Mouse (Mus musculus): ENCODE results near the gene Plaa. TPM values are rescaled to one million over a fixed set of nuclear protein-coding genes. Genes with fewer than 3 reads are reported as not detected.
A peak's percentile ranks its signal among the peaks of the same experiment; 100 is the strongest.

Gene Plaa
- polyA plus RNA-seq, 1 experiment from 2014 or later: 101 TPM

GRCm38 (mm10) chr4:94601395-94601794, 1.6 kb downstream of the Plaa start:
- Histone ChIP-seq H3K4me2 (replicated peaks) (peak overlapping the region; percentile 59), H3K27me3 (no peaks in the 10 kb centered on the region), H3K36me3 (no peaks in the 10 kb centered on the region), H3K9ac (replicated peaks) (no peak overlapping the region), H3K4me1 (peaks cover 23% of the 10 kb centered on the region), H3K9me3 (no peaks in the 10 kb centered on the region), H3K27ac (replicated peaks) (no peak overlapping the region), H3K4me3 (0 out of 2 replicates have a peak overlapping the region, but pooled peaks have one; percentile 95)
- no peak for ATAC-seq (ENCODE audit: low FRiP score, low read depth)
- 85% methylated on average over 4 of the region's 4 CpGs for WGBS

GRCm38 (mm10) chr4:94592709-94593108, 10.3 kb downstream of the Plaa start:
- H3K9ac ChIP-seq (replicated peaks): no peak overlapping the region
- H3K4me2 ChIP-seq (replicated peaks): no peak overlapping the region
- H3K27me3 ChIP-seq: no peaks in the 10 kb centered on the region
- no peaks in the 10 kb centered on the region for H3K4me1 ChIP-seq
- H3K36me3 ChIP-seq: no peaks in the 10 kb centered on the region
- no peak overlapping the region for H3K4me3 ChIP-seq
- H3K9me3 ChIP-seq: no peaks in the 10 kb centered on the region
- no peak for ATAC-seq (ENCODE audit: low FRiP score, low read depth)
- H3K27ac ChIP-seq (replicated peaks): no peak overlapping the region

GRCm38 (mm10) chr4:94591765-94592381, 11.2 kb downstream of the Plaa start:
- no peak overlapping the region for H3K4me2 ChIP-seq (replicated peaks)
- no peaks in the 10 kb centered on the region for H3K27me3 ChIP-seq
- no peak for ATAC-seq (ENCODE audit: low FRiP score, low read depth)
- no peak overlapping the region for H3K4me3 ChIP-seq
- 85% methylated on average over 4 of the region's 4 CpGs for WGBS
- H3K36me3 ChIP-seq: no peaks in the 10 kb centered on the region
- H3K9me3 ChIP-seq: no peaks in the 10 kb centered on the region
- H3K27ac ChIP-seq (replicated peaks): no peak overlapping the region
- H3K9ac ChIP-seq (replicated peaks): no peak overlapping the region
- H3K4me1 ChIP-seq: no peaks in the 10 kb centered on the region

- no peak overlapping the region for H3K9ac ChIP-seq (replicated peaks)
- H3K36me3 ChIP-seq: peaks cover 44% of the 10 kb centered on the region
- 96% methylated on average over 4 of the region's 4 CpGs for WGBS
Measured at GRCm38 (mm10) chr4:94572677-94573076, 30.4 kb downstream of the Plaa start.

GRCm38 (mm10) chr4:94564297-94564696, 38.7 kb downstream of the Plaa start:
- Histone ChIP-seq H3K4me1 (no peaks in the 10 kb centered on the region), H3K27me3 (no peaks in the 10 kb centered on the region), H3K4me3 (no peak overlapping the region), H3K4me2 (replicated peaks) (no peak overlapping the region), H3K9ac (replicated peaks) (no peak overlapping the region), H3K27ac (replicated peaks) (no peak overlapping the region), H3K36me3 (peaks cover 9% of the 10 kb centered on the region; the same call in 1 of the 2 replicates), H3K9me3 (no peaks in the 10 kb centered on the region)
- no peak for ATAC-seq (ENCODE audit: low FRiP score, low read depth)

More at GRCm38 (mm10) chr4:94572677-94573076, 30.4 kb downstream of the Plaa start:
- no peaks in the 10 kb centered on the region for H3K27me3 ChIP-seq
- no peaks in the 10 kb centered on the region for H3K4me1 ChIP-seq
- H3K27ac ChIP-seq (replicated peaks): no peak overlapping the region
- no peak for ATAC-seq (ENCODE audit: low FRiP score, low read depth)
- H3K9me3 ChIP-seq: no peaks in the 10 kb centered on the region
- no peak overlapping the region for H3K4me3 ChIP-seq
- no peak overlapping the region for H3K4me2 ChIP-seq (replicated peaks)

GRCm38 (mm10) chr4:94561954-94562648, 40.9 kb downstream of the Plaa start:
- 78% methylated on average over 7 of the region's 7 CpGs for WGBS
- no peak overlapping the region for H3K4me3 ChIP-seq
- H3K9me3 ChIP-seq: no peaks in the 10 kb centered on the region
- H3K27ac ChIP-seq (replicated peaks): no peak overlapping the region
- H3K9ac ChIP-seq (replicated peaks): no peak overlapping the region
- no peaks in the 10 kb centered on the region for H3K36me3 ChIP-seq
- no peaks in the 10 kb centered on the region for H3K27me3 ChIP-seq
- no peaks in the 10 kb centered on the region for H3K4me1 ChIP-seq
- no peak overlapping the region for H3K4me2 ChIP-seq (replicated peaks)
- no peak for ATAC-seq (ENCODE audit: low FRiP score, low read depth)

- H3K4me2 ChIP-seq (replicated peaks): no peak overlapping the region
- no peak for ATAC-seq (ENCODE audit: low FRiP score, low read depth)
- no peaks in the 10 kb centered on the region for H3K27me3 ChIP-seq
- WGBS: 79% methylated on average over 1 of the region's 1 CpGs
- H3K36me3 ChIP-seq: no peaks in the 10 kb centered on the region
- no peak overlapping the region for H3K4me3 ChIP-seq
- H3K9ac ChIP-seq (replicated peaks): no peak overlapping the region
- H3K9me3 ChIP-seq: no peaks in the 10 kb centered on the region
- H3K4me1 ChIP-seq: peaks cover 6% of the 10 kb centered on the region
- no peak overlapping the region for H3K27ac ChIP-seq (replicated peaks)
Measured at GRCm38 (mm10) chr4:94560316-94560715, 42.7 kb downstream of the Plaa start.

GRCm38 (mm10) chr4:94559266-94559665, 43.8 kb downstream of the Plaa start:
- Histone ChIP-seq H3K27me3 (no peaks in the 10 kb centered on the region), H3K9ac (replicated peaks) (no peak overlapping the region), H3K4me2 (replicated peaks) (no peak overlapping the region), H3K4me3 (no peak overlapping the region), H3K4me1 (peaks cover 10% of the 10 kb centered on the region), H3K27ac (replicated peaks) (no peak overlapping the region), H3K9me3 (no peaks in the 10 kb centered on the region), H3K36me3 (no peaks in the 10 kb centered on the region)
- no peak for ATAC-seq (ENCODE audit: low FRiP score, low read depth)
- 63% methylated on average over 2 of the region's 2 CpGs for WGBS

GRCm38 (mm10) chr4:94557145-94557544, 45.9 kb downstream of the Plaa start:
- Histone ChIP-seq H3K4me2 (replicated peaks) (no peak overlapping the region), H3K27me3 (no peaks in the 10 kb centered on the region), H3K27ac (replicated peaks) (no peak overlapping the region), H3K36me3 (no peaks in the 10 kb centered on the region), H3K4me1 (peaks cover 10% of the 10 kb centered on the region), H3K4me3 (0 out of 2 replicates have a peak overlapping the region, but pooled peaks have one; percentile 10), H3K9me3 (no peaks in the 10 kb centered on the region), H3K9ac (replicated peaks) (no peak overlapping the region)
- WGBS: 76% methylated on average over 7 of the region's 7 CpGs
- no peak for ATAC-seq (ENCODE audit: low FRiP score, low read depth)

- Histone ChIP-seq H3K4me2 (replicated peaks) (peak within 1 kb of the TSS; percentile 69), H3K4me1 (peaks cover 10% of the 10 kb centered on the region), H3K4me3 (peak within 1 kb of the TSS; percentile 98), H3K27ac (replicated peaks) (peak within 1 kb of the TSS; percentile 88), H3K27me3 (no peaks in the 10 kb centered on the region), H3K9me3 (no peaks in the 10 kb centered on the region), H3K9ac (replicated peaks) (peak within 1 kb of the TSS; percentile 83), H3K36me3 (no peaks in the 10 kb centered on the region)
- ATAC-seq (ENCODE audit: low FRiP score, low read depth): peak; percentile 98
- WGBS: 1% methylated on average over 68 of the region's 83 CpGs
Measured at GRCm38 (mm10) chr4:94556265-94557054, 46.6 kb downstream of the Plaa start, which contains the start of the genes Gm10306 and Caap1. TSS of gene Gm10306 (plus strand) at chr4:94556546. TSS of gene Caap1 (minus strand) at chr4:94556796.

- WGBS: 88% methylated on average over 5 of the region's 5 CpGs
- H3K9me3 ChIP-seq: no peaks in the 10 kb centered on the region
- H3K9ac ChIP-seq (replicated peaks): no peak overlapping the region
- H3K27ac ChIP-seq (replicated peaks): no peak overlapping the region
- H3K27me3 ChIP-seq: no peaks in the 10 kb centered on the region
- ATAC-seq (ENCODE audit: low FRiP score, low read depth): no peak
- H3K4me3 ChIP-seq: 0 out of 2 replicates have a peak overlapping the region, but pooled peaks have one; percentile 98
- H3K36me3 ChIP-seq: no peaks in the 10 kb centered on the region
- H3K4me2 ChIP-seq (replicated peaks): peak overlapping the region; percentile 69
- H3K4me1 ChIP-seq: peaks cover 10% of the 10 kb centered on the region
Measured at GRCm38 (mm10) chr4:94554955-94555494, 48.0 kb downstream of the Plaa start.

- ATAC-seq (ENCODE audit: low FRiP score, low read depth): no peak
- no peak overlapping the region for H3K9ac ChIP-seq (replicated peaks)
- H3K27me3 ChIP-seq: no peaks in the 10 kb centered on the region
- no peaks in the 10 kb centered on the region for H3K9me3 ChIP-seq
- no peaks in the 10 kb centered on the region for H3K4me1 ChIP-seq
- no peak overlapping the region for H3K27ac ChIP-seq (replicated peaks)
- peaks cover 44% of the 10 kb centered on the region for H3K36me3 ChIP-seq
- no peak overlapping the region for H3K4me3 ChIP-seq
- WGBS: 72% methylated on average over 7 of the region's 7 CpGs
- no peak overlapping the region for H3K4me2 ChIP-seq (replicated peaks)
Measured at GRCm38 (mm10) chr4:94544321-94544720, 58.7 kb downstream of the Plaa start.

Measured in midbrain, embryonic 12.5 days (tissue).